Mouse (Mus musculus) ES-E14 (cell line): Measurements from ENCODE around the gene Lgmn.

Experiments used
- HCFC1 ChIP-seq: IDR thresholded peaks from 2 replicates; pipeline ENCODE4 v1.6.1; 2012; ENCODE audit warnings: low read length, inconsistent platforms, borderline replicate concordance; ENCODE audit not compliant: insufficient read depth
- ZC3H11A ChIP-seq: IDR thresholded peaks from 2 replicates; pipeline ENCODE4 v1.6.1; 2012; ENCODE audit warnings: low read depth, mild to moderate bottlenecking, inconsistent platforms, low read length, borderline replicate concordance
- ZNF384 ChIP-seq: IDR thresholded peaks from 2 replicates; pipeline ENCODE4 v1.6.1; 2012; ENCODE audit warnings: low read depth, low read length, inconsistent platforms

GRCm38 (mm10) chr12:102419544-102419943 is 20.1 kb downstream of the Lgmn start:
- no peak for TF ChIP-seq ZC3H11A
- no peak for TF ChIP-seq HCFC1
- no peak for TF ChIP-seq ZNF384
